Mouse (Mus musculus) lung, embryonic 15.5 days (tissue): Measurements from ENCODE around the gene Lsmem1. TPM values are rescaled to one million over a fixed set of nuclear protein-coding genes. Genes with fewer than 3 reads are reported as not detected.
A peak's percentile ranks its signal among the peaks of the same experiment; 100 is the strongest.

Experiments
- ATAC-seq: fragments of 200-750 bp; cut with Nextera tagmentation; 2 replicates; pipeline ENCODE4 v1.8.0; 2017; ENCODE audit warnings: moderate number of reproducible peaks, borderline replicate concordance; ENCODE audit not compliant: low FRiP score, low TSS enrichment; ENCODE audit errors: extremely low read depth
- H3K27ac ChIP-seq: fragments of 300-500 bp; sonication (generic); 2 replicates; pipeline ENCODE4 v1.5.1; 2015; ENCODE audit warnings: moderate library complexity, mild to moderate bottlenecking, inconsistent platforms
- H3K27me3 ChIP-seq: fragments of 300-500 bp; sonication (generic); 2 replicates; pipeline ENCODE4 v1.6.1; 2015; ENCODE audit warnings: inconsistent platforms
- H3K36me3 ChIP-seq: fragments of 300-500 bp; sonication (generic); 2 replicates; pipeline ENCODE4 v1.6.1; 2015; ENCODE audit warnings: inconsistent platforms
- H3K4me1 ChIP-seq: fragments of 300-500 bp; sonication (generic); 2 replicates; pipeline ENCODE4 v1.6.1; 2015; ENCODE audit warnings: inconsistent platforms
- H3K4me2 ChIP-seq: fragments of 300-500 bp; sonication (generic); 2 replicates; pipeline ENCODE4 v1.6.1; 2015; ENCODE audit warnings: inconsistent platforms, mild to moderate bottlenecking, moderate library complexity
- H3K4me3 ChIP-seq: fragments of 300-500 bp; sonication (generic); 2 replicates; pipeline ENCODE4 v1.5.1; 2015; ENCODE audit warnings: mild to moderate bottlenecking, inconsistent platforms
- H3K9ac ChIP-seq: fragments of 300-500 bp; sonication (generic); 2 replicates; pipeline ENCODE4 v1.6.1; 2015; ENCODE audit warnings: inconsistent platforms
- H3K9me3 ChIP-seq: fragments of 300-500 bp; sonication (generic); 2 replicates; pipeline ENCODE4 v1.6.1; 2016; ENCODE audit warnings: inconsistent platforms
- WGBS: fragments of 180-500 bp; shearing (Covaris S2); methylation state at CpG from one replicate; pipeline ENCODE4 v1.1.7; 2015; 5-methylcytosine and 5-hydroxymethylcytosine counted together
- polyA plus RNA-seq: library from polyadenylated mRNA; unstranded; fragments of >200 nt; fragmentation: Nextera tagmentation; extraction: Ambion mirVana; gene quantifications from 2 replicates; pipeline ENCODE4 v1.2.1, GENCODE M21; 2015

Lsmem1 gene
- polyA plus RNA-seq, 1 experiment from 2014 or later, result 0.50 TPM

- Histone ChIP-seq H3K36me3 (no peaks in the 10 kb centered on the region), H3K27ac (no peak overlapping the region), H3K9ac (no peak overlapping the region), H3K4me2 (no peak overlapping the region), H3K4me1 (no peaks in the 10 kb centered on the region), H3K9me3 (no peaks in the 10 kb centered on the region), H3K4me3 (no peak overlapping the region), H3K27me3 (no peaks in the 10 kb centered on the region)
- WGBS, result 5% methylated on average over 2 of the region's 2 CpGs
- ATAC-seq, result no peak
These were observed 34.7 kb downstream of the Lsmem1 start for GRCm38 (mm10) chr12:40164621-40165020.

- no peak for ATAC-seq
- Histone ChIP-seq H3K9ac (no peak overlapping the region), H3K27ac (no peak overlapping the region), H3K27me3 (no peaks in the 10 kb centered on the region), H3K4me3 (no peak overlapping the region), H3K9me3 (no peaks in the 10 kb centered on the region), H3K4me2 (no peak overlapping the region), H3K36me3 (no peaks in the 10 kb centered on the region), H3K4me1 (no peaks in the 10 kb centered on the region)
- 55% methylated on average over 2 of the region's 2 CpGs for WGBS
These were observed 38.5 kb downstream of the Lsmem1 start for GRCm38 (mm10) chr12:40160777-40161176.

GRCm38 (mm10) chr12:40154188-40154587 is 45.1 kb downstream of the Lsmem1 start:
- no peak overlapping the region for H3K4me2 ChIP-seq
- WGBS, result 85% methylated on average over 6 of the region's 6 CpGs
- no peak overlapping the region for H3K27ac ChIP-seq
- H3K4me3 ChIP-seq, result no peak overlapping the region
- no peak for ATAC-seq
- H3K4me1 ChIP-seq, result no peaks in the 10 kb centered on the region
- H3K27me3 ChIP-seq, result no peaks in the 10 kb centered on the region
- no peaks in the 10 kb centered on the region for H3K36me3 ChIP-seq
- no peak overlapping the region for H3K9ac ChIP-seq
- H3K9me3 ChIP-seq, result no peaks in the 10 kb centered on the region

GRCm38 (mm10) chr12:40152353-40153069 is 46.8 kb downstream of the Lsmem1 start:
- Histone ChIP-seq H3K9me3 (no peaks in the 10 kb centered on the region), H3K36me3 (no peaks in the 10 kb centered on the region), H3K9ac (no peak overlapping the region), H3K27ac (no peak overlapping the region), H3K4me3 (no peak overlapping the region), H3K27me3 (no peaks in the 10 kb centered on the region), H3K4me2 (no peak overlapping the region), H3K4me1 (no peaks in the 10 kb centered on the region)
- WGBS, result 66% methylated on average over 8 of the region's 8 CpGs
- no peak for ATAC-seq

- H3K9me3 ChIP-seq, result no peaks in the 10 kb centered on the region
- WGBS, result 42% methylated on average over 4 of the region's 4 CpGs
- no peak for ATAC-seq
- H3K9ac ChIP-seq, result no peak overlapping the region
- H3K4me3 ChIP-seq, result no peak overlapping the region
- no peak overlapping the region for H3K4me2 ChIP-seq
- no peaks in the 10 kb centered on the region for H3K4me1 ChIP-seq
- no peaks in the 10 kb centered on the region for H3K27me3 ChIP-seq
- no peak overlapping the region for H3K27ac ChIP-seq
- no peaks in the 10 kb centered on the region for H3K36me3 ChIP-seq
These were observed 52.0 kb downstream of the Lsmem1 start for GRCm38 (mm10) chr12:40147319-40147718.

- no peak overlapping the region for H3K4me3 ChIP-seq
- no peak overlapping the region for H3K27ac ChIP-seq
- no peak overlapping the region for H3K4me2 ChIP-seq
- no peaks in the 10 kb centered on the region for H3K27me3 ChIP-seq
- H3K9me3 ChIP-seq, result no peaks in the 10 kb centered on the region
- no peaks in the 10 kb centered on the region for H3K36me3 ChIP-seq
- ATAC-seq, result no peak
- 79% methylated on average over 5 of the region's 5 CpGs for WGBS
- H3K9ac ChIP-seq, result no peak overlapping the region
- no peaks in the 10 kb centered on the region for H3K4me1 ChIP-seq
These were observed 52.8 kb downstream of the Lsmem1 start for GRCm38 (mm10) chr12:40146510-40146909.

GRCm38 (mm10) chr12:40140706-40141105 is 58.6 kb downstream of the Lsmem1 start:
- 59% methylated on average over 5 of the region's 5 CpGs for WGBS
- no peaks in the 10 kb centered on the region for H3K36me3 ChIP-seq
- no peak overlapping the region for H3K27ac ChIP-seq
- no peaks in the 10 kb centered on the region for H3K27me3 ChIP-seq
- no peak for ATAC-seq
- no peak overlapping the region for H3K4me3 ChIP-seq
- H3K9ac ChIP-seq, result no peak overlapping the region
- no peaks in the 10 kb centered on the region for H3K4me1 ChIP-seq
- H3K9me3 ChIP-seq, result no peaks in the 10 kb centered on the region
- H3K4me2 ChIP-seq, result no peak overlapping the region

GRCm38 (mm10) chr12:40139484-40140245 is 59.6 kb downstream of the Lsmem1 start:
- 81% methylated on average over 8 of the region's 8 CpGs for WGBS
- Histone ChIP-seq H3K4me3 (no peak overlapping the region), H3K9me3 (no peaks in the 10 kb centered on the region), H3K36me3 (no peaks in the 10 kb centered on the region), H3K9ac (no peak overlapping the region), H3K4me2 (no peak overlapping the region), H3K27ac (no peak overlapping the region), H3K4me1 (no peaks in the 10 kb centered on the region), H3K27me3 (peaks cover under 1% of the 10 kb centered on the region; the same call in 1 of the 2 replicates)
- no peak for ATAC-seq

GRCm38 (mm10) chr12:40134529-40134928 is 64.8 kb downstream of the Lsmem1 start:
- WGBS, result 45% methylated on average over 11 of the region's 11 CpGs
- Histone ChIP-seq H3K27me3 (peaks cover 30% of the 10 kb centered on the region), H3K4me3 (peak overlapping the region; percentile 43), H3K4me2 (peak overlapping the region; percentile 85), H3K4me1 (peaks cover 17% of the 10 kb centered on the region; the same call in 1 of the 2 replicates), H3K27ac (no peak overlapping the region), H3K9me3 (no peaks in the 10 kb centered on the region), H3K36me3 (no peaks in the 10 kb centered on the region), H3K9ac (no peak overlapping the region)
- no peak for ATAC-seq

- ATAC-seq, result no peak
- peak within 1 kb of the TSS; percentile 85 for H3K4me2 ChIP-seq
- H3K9ac ChIP-seq, result 0 out of 2 replicates have a peak within 1 kb of the TSS, but pooled peaks have one; percentile 1
- H3K4me1 ChIP-seq, result peaks cover 17% of the 10 kb centered on the region; the same call in 1 of the 2 replicates
- no peaks in the 10 kb centered on the region for H3K9me3 ChIP-seq
- H3K27ac ChIP-seq, result no peak within 1 kb of the TSS
- 1% methylated on average over 39 of the region's 39 CpGs for WGBS
- H3K36me3 ChIP-seq, result no peaks in the 10 kb centered on the region
- peak within 1 kb of the TSS; percentile 43 for H3K4me3 ChIP-seq
- H3K27me3 ChIP-seq, result peaks cover 30% of the 10 kb centered on the region
These were observed 65.6 kb downstream of the Lsmem1 start, which contains the start of gene Scin for GRCm38 (mm10) chr12:40133573-40134271. Gene Scin (minus strand): TSS chr12:40134228.

- no peak overlapping the region for H3K27ac ChIP-seq
- 9% methylated on average over 10 of the region's 10 CpGs for WGBS
- H3K4me1 ChIP-seq, result peaks cover 17% of the 10 kb centered on the region; the same call in 1 of the 2 replicates
- peak overlapping the region; percentile 85 for H3K4me2 ChIP-seq
- H3K27me3 ChIP-seq, result peaks cover 30% of the 10 kb centered on the region
- H3K9ac ChIP-seq, result no peak overlapping the region
- ATAC-seq, result no peak
- no peaks in the 10 kb centered on the region for H3K36me3 ChIP-seq
- H3K4me3 ChIP-seq, result peak overlapping the region; percentile 43
- H3K9me3 ChIP-seq, result no peaks in the 10 kb centered on the region
These were observed 66.1 kb downstream of the Lsmem1 start for GRCm38 (mm10) chr12:40133194-40133572.
